Mouse (Mus musculus): Measurements from ENCODE around the gene Pold4. TPM values are rescaled to one million over a fixed set of nuclear protein-coding genes. Genes with fewer than 3 reads are reported as not detected.
A peak's percentile ranks its signal among the peaks of the same experiment; 100 is the strongest.

The Pold4 gene
- polyA plus RNA-seq (2012; rRNA removed), result 76.4 and 82.1 TPM in 2 replicates

- DNase-seq (ENCODE audit: low spot score), result peak; percentile 77
These were observed at the start of gene Pold4 for GRCm38 (mm10) chr19:4231253-4232185. Pold4 (plus strand) TSS chr19:4231899.

- no peak for DNase-seq (ENCODE audit: low spot score)
These were observed 48.0 kb upstream of the Pold4 start for GRCm38 (mm10) chr19:4183689-4184088.

GRCm38 (mm10) chr19:4184976-4185975 lies 46.4 kb upstream of the Pold4 start:
- no peak for DNase-seq (ENCODE audit: low spot score)

- no peak for DNase-seq (ENCODE audit: low spot score)
These were observed 44.4 kb upstream of the Pold4 start for GRCm38 (mm10) chr19:4187303-4187702.

- no peak for DNase-seq (ENCODE audit: low spot score)
These were observed 42.6 kb upstream of the Pold4 start for GRCm38 (mm10) chr19:4189051-4189620.

GRCm38 (mm10) chr19:4190831-4191334 lies 40.8 kb upstream of the Pold4 start, which contains the start of gene Tbc1d10c:
Tbc1d10c (minus strand) TSS chr19:4191284.
- DNase-seq (ENCODE audit: low spot score), result no peak

- DNase-seq (ENCODE audit: low spot score), result peak; percentile 94
These were observed 40.0 kb upstream of the Pold4 start, which contains the start of gene Ppp1ca for GRCm38 (mm10) chr19:4191528-4192250. Ppp1ca (plus strand) TSS chr19:4192065.

- no peak for DNase-seq (ENCODE audit: low spot score)
These were observed 39.3 kb upstream of the Pold4 start for GRCm38 (mm10) chr19:4192251-4192985.

- no peak for DNase-seq (ENCODE audit: low spot score)
These were observed 38.6 kb upstream of the Pold4 start for GRCm38 (mm10) chr19:4193129-4193528.

- DNase-seq (ENCODE audit: low spot score), result no peak
These were observed 37.5 kb upstream of the Pold4 start for GRCm38 (mm10) chr19:4194021-4194724.

GRCm38 (mm10) chr19:4194776-4195650 lies 36.7 kb upstream of the Pold4 start:
- DNase-seq (ENCODE audit: low spot score), result no peak

GRCm38 (mm10) chr19:4196048-4196447 lies 35.7 kb upstream of the Pold4 start:
- no peak for DNase-seq (ENCODE audit: low spot score)

- DNase-seq (ENCODE audit: low spot score), result no peak
These were observed 35.2 kb upstream of the Pold4 start for GRCm38 (mm10) chr19:4196548-4196947.

- DNase-seq (ENCODE audit: low spot score), result no peak
These were observed 34.5 kb upstream of the Pold4 start for GRCm38 (mm10) chr19:4197180-4197579.

- peak; percentile 82 for DNase-seq (ENCODE audit: low spot score)
These were observed 30.3 kb upstream of the Pold4 start, which contains the start of gene Rad9a for GRCm38 (mm10) chr19:4201291-4201909. Rad9a (minus strand) TSS chr19:4201662.

GRCm38 (mm10) chr19:4202149-4202548 lies 29.6 kb upstream of the Pold4 start:
- no peak for DNase-seq (ENCODE audit: low spot score)

GRCm38 (mm10) chr19:4203148-4203547 lies 28.6 kb upstream of the Pold4 start:
- DNase-seq (ENCODE audit: low spot score), result no peak

Measured in urinary bladder, adult 2 months (tissue).